Mouse (Mus musculus): ENCODE data around the gene Slc2a1. TPM values are rescaled to one million over a fixed set of nuclear protein-coding genes. Genes with fewer than 3 reads are reported as not detected.

The Slc2a1 gene
- total and polyA plus RNA-seq, 2 experiments, result 6.9 to 11.1 TPM

DNA sequence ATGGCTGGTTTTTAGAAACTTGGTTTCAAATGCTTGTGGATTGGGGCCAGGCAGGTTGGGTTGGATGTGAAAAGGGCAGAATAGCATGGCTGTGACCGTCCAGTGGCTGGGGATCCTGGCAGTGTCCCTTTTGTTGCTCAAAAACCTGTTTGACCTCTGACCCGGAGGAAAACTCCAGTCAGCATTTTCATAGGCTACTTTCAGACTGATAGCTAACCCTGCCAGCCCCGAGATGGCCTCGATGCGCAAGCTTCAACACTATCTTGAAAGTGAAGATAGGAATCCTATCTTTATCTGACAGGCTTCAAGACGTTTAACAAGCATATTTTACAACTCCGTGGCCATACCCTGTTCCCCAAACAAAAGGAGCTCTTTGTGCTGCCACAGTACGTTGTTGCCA is 28.8 kb downstream of the Slc2a1 start:
- peak; percentile 83 for DNase-seq (ENCODE audit: extremely low read depth, low read depth, low spot score)
- no peak for TF ChIP-seq POLR2A (IDR thresholded peaks at IDR 0.05; ENCODE audit: extremely low read depth, insufficient read depth, low read length)
- no peak for TF ChIP-seq CTCF (IDR thresholded peaks at IDR 0.05; ENCODE audit: low read depth, low read length)
- Histone ChIP-seq H3K79me2 (ENCODE audit: control insufficient read depth, insufficient read depth, low read length) (no peaks in the 10 kb centered on the region), H3K36me3 (ENCODE audit: control insufficient read depth, insufficient read depth, low read length) (peaks cover 7% of the 10 kb centered on the region; the same call in 1 of the 2 replicates), H3K27ac (replicated peaks; ENCODE audit: insufficient read depth, low read depth, low read length) (no peak overlapping the region), H3K4me3 (ENCODE audit: insufficient read depth, low read depth, low read length) (no peak overlapping the region), H3K27me3 (ENCODE audit: control insufficient read depth, insufficient read depth, low read length) (no peaks in the 10 kb centered on the region), H3K4me1 (ENCODE audit: control insufficient read depth, insufficient read depth, low read length) (peaks cover 3% of the 10 kb centered on the region; the same call in 1 of the 2 replicates), H3K9ac (ENCODE audit: low read depth, low read length) (no peak overlapping the region)
- WGBS, result 38% methylated on average over 8 of the region's 8 CpGs

DNA sequence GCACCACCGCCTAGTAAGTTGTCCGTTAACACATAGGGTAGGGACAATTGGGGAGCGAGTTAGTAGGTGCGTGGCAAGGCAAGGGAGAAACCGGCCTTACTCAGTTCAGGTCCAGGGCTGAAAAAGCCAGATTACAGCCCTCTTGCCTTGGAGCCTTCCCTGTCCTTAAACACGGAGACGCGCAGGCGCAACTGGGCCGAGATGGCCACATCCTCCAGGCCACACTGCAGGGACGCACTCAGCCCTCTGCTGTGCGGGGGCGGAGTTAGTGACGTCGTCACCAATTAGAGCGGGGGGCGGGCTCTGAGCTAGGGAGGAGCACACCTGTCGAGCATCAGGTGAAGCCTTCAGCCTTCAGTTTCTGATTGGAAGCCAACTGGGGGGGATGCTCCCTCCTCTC is 29.7 kb downstream of the Slc2a1 start:
- Histone ChIP-seq H3K36me3 (ENCODE audit: control insufficient read depth, insufficient read depth, low read length) (peaks cover 7% of the 10 kb centered on the region; the same call in 1 of the 2 replicates), H3K27me3 (ENCODE audit: control insufficient read depth, insufficient read depth, low read length) (no peaks in the 10 kb centered on the region), H3K4me3 (ENCODE audit: insufficient read depth, low read depth, low read length) (no peak overlapping the region), H3K79me2 (ENCODE audit: control insufficient read depth, insufficient read depth, low read length) (no peaks in the 10 kb centered on the region), H3K4me1 (ENCODE audit: control insufficient read depth, insufficient read depth, low read length) (peaks cover 3% of the 10 kb centered on the region; the same call in 1 of the 2 replicates), H3K9ac (ENCODE audit: low read depth, low read length) (peak overlapping the region; percentile 29), H3K27ac (replicated peaks; ENCODE audit: insufficient read depth, low read depth, low read length) (no peak overlapping the region)
- TF ChIP-seq POLR2A (IDR thresholded peaks at IDR 0.05; ENCODE audit: extremely low read depth, insufficient read depth, low read length), result peak; percentile 29; the same call in 1 of the 2 replicates
- no peak for TF ChIP-seq CTCF (IDR thresholded peaks at IDR 0.05; ENCODE audit: low read depth, low read length)
- peak; percentile 60 for DNase-seq (ENCODE audit: extremely low read depth, low read depth, low spot score)
- WGBS, result 33% methylated on average over 18 of the region's 18 CpGs

DNA sequence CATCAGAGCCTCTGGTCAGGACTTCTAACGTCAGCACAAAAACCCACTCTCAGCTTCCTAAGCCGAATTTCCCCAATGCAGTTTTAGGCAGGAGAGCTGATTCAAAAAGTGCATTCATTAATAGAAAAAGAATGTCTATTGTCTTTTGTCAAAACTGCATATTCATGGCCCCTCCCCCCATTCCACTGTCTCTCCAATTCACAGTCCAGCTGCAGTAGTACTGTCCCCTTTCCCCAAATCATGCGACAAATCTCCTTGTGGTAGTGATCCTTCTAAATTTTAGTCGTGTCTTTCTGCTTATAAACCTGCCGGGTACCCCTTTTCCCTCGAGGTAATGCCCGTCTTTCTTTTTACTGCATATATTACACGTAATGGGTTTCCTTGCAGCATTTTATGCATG is 30.3 kb downstream of the Slc2a1 start:
- Histone ChIP-seq H3K9ac (ENCODE audit: low read depth, low read length) (no peak overlapping the region), H3K4me1 (ENCODE audit: control insufficient read depth, insufficient read depth, low read length) (peaks cover 3% of the 10 kb centered on the region; the same call in 1 of the 2 replicates), H3K27me3 (ENCODE audit: control insufficient read depth, insufficient read depth, low read length) (no peaks in the 10 kb centered on the region), H3K4me3 (ENCODE audit: insufficient read depth, low read depth, low read length) (no peak overlapping the region), H3K79me2 (ENCODE audit: control insufficient read depth, insufficient read depth, low read length) (no peaks in the 10 kb centered on the region), H3K27ac (replicated peaks; ENCODE audit: insufficient read depth, low read depth, low read length) (no peak overlapping the region), H3K36me3 (ENCODE audit: control insufficient read depth, insufficient read depth, low read length) (peaks cover 6% of the 10 kb centered on the region; the same call in 1 of the 2 replicates)
- 72% methylated on average over 8 of the region's 8 CpGs for WGBS
- TF ChIP-seq POLR2A (IDR thresholded peaks at IDR 0.05; ENCODE audit: extremely low read depth, insufficient read depth, low read length), result no peak
- TF ChIP-seq CTCF (IDR thresholded peaks at IDR 0.05; ENCODE audit: low read depth, low read length), result no peak
- no peak for DNase-seq (ENCODE audit: extremely low read depth, low read depth, low spot score)

DNA sequence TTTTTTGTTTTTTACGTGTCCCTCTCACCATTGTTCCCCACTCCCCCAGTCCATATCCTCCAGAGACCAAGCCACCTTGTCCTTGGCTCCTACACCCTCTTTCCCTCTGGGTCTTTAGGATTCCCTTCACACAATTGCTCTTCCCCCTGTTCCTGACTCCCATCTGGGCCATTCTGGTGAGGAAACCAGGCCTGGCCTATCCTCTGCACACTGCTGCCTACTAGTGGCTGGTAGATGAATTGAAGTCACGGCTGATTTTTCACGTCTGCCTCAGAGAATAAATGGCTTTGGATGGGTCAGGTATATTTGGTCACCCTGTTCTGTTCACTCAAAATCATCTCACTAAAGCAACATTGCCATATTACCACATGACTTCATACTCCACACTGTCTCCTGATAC is 31.6 kb downstream of the Slc2a1 start:
- no peaks in the 10 kb centered on the region for H3K79me2 ChIP-seq (ENCODE audit: control insufficient read depth, insufficient read depth, low read length)
- TF ChIP-seq POLR2A (IDR thresholded peaks at IDR 0.05; ENCODE audit: extremely low read depth, insufficient read depth, low read length) (no peak), CTCF (IDR thresholded peaks at IDR 0.05; ENCODE audit: low read depth, low read length) (peak; percentile 94)
- no peak overlapping the region for H3K4me3 ChIP-seq (ENCODE audit: insufficient read depth, low read depth, low read length)
- H3K36me3 ChIP-seq (ENCODE audit: control insufficient read depth, insufficient read depth, low read length), result peaks cover 6% of the 10 kb centered on the region; the same call in 1 of the 2 replicates
- H3K27ac ChIP-seq (replicated peaks; ENCODE audit: insufficient read depth, low read depth, low read length), result no peak overlapping the region
- 51% methylated on average over 3 of the region's 3 CpGs for WGBS
- no peaks in the 10 kb centered on the region for H3K27me3 ChIP-seq (ENCODE audit: control insufficient read depth, insufficient read depth, low read length)
- H3K9ac ChIP-seq (ENCODE audit: low read depth, low read length), result no peak overlapping the region
- DNase-seq (ENCODE audit: extremely low read depth, low read depth, low spot score), result peak; percentile 42
- H3K4me1 ChIP-seq (ENCODE audit: control insufficient read depth, insufficient read depth, low read length), result peaks cover 3% of the 10 kb centered on the region; the same call in 1 of the 2 replicates

DNA sequence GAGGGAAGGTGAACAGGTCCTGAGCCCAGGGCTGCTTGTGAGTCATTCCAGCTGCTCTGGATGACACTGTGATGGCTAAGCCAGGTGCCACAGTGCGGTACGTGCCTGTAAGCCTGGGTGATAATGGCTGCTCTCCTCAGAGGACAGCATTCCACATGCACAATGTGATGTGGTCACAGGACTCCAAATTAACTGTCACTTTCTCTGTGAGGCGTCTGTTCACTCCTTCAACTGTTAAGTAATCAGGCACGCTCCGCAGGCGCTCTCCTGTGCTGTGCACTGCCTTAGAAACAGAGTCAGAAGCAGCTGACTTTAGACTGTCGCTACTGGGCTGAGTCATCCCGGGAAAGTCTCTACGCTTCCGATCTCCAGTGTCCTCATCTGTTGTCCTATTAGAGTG is 32.7 kb downstream of the Slc2a1 start:
- no peak for TF ChIP-seq CTCF (IDR thresholded peaks at IDR 0.05; ENCODE audit: low read depth, low read length)
- no peak for TF ChIP-seq POLR2A (IDR thresholded peaks at IDR 0.05; ENCODE audit: extremely low read depth, insufficient read depth, low read length)
- Histone ChIP-seq H3K36me3 (ENCODE audit: control insufficient read depth, insufficient read depth, low read length) (peaks cover 3% of the 10 kb centered on the region; the same call in 1 of the 2 replicates), H3K4me1 (ENCODE audit: control insufficient read depth, insufficient read depth, low read length) (peaks cover 3% of the 10 kb centered on the region; the same call in 1 of the 2 replicates), H3K27me3 (ENCODE audit: control insufficient read depth, insufficient read depth, low read length) (no peaks in the 10 kb centered on the region), H3K9ac (ENCODE audit: low read depth, low read length) (no peak overlapping the region), H3K79me2 (ENCODE audit: control insufficient read depth, insufficient read depth, low read length) (no peaks in the 10 kb centered on the region), H3K4me3 (ENCODE audit: insufficient read depth, low read depth, low read length) (no peak overlapping the region), H3K27ac (replicated peaks; ENCODE audit: insufficient read depth, low read depth, low read length) (no peak overlapping the region)
- no peak for DNase-seq (ENCODE audit: extremely low read depth, low read depth, low spot score)
- 82% methylated on average over 10 of the region's 10 CpGs for WGBS

DNA sequence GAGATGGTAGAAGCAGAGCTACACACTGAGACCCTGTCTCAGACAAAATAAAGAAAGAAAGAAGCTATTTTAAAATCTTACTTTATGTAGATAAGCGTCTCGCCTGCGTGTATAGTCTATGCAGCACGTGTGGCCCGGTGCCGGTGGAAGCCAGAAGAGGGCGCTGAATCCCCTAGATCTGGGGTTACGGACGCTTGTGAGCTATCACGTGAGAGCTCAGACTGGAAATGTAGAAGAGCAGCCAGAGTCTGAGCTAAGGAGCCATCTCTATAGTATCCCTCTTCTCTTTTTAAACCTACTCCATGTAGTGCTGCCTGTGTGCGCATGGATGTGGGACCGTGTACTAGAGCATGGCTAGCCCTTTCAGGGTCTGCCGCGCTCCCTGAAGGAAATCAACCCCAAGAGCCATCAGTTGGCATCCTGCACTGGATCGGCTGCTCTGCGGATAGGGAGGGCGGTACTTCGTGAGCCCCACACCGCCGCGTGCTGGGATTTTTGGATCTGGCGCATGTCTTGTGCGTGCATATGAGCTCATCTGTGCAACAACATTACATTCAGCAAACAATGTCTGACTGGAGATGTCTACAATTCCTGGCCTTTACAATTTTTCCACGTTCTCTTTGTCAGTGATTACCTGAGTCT is 33.8 kb downstream of the Slc2a1 start:
- peak; percentile 40 for DNase-seq (ENCODE audit: extremely low read depth, low read depth, low spot score)
- Histone ChIP-seq H3K36me3 (ENCODE audit: control insufficient read depth, insufficient read depth, low read length) (no peaks in the 10 kb centered on the region), H3K4me1 (ENCODE audit: control insufficient read depth, insufficient read depth, low read length) (peaks cover 3% of the 10 kb centered on the region; the same call in 1 of the 2 replicates), H3K4me3 (ENCODE audit: insufficient read depth, low read depth, low read length) (no peak overlapping the region), H3K79me2 (ENCODE audit: control insufficient read depth, insufficient read depth, low read length) (no peaks in the 10 kb centered on the region), H3K9ac (ENCODE audit: low read depth, low read length) (no peak overlapping the region), H3K27me3 (ENCODE audit: control insufficient read depth, insufficient read depth, low read length) (no peaks in the 10 kb centered on the region), H3K27ac (replicated peaks; ENCODE audit: insufficient read depth, low read depth, low read length) (no peak overlapping the region)
- TF ChIP-seq CTCF (IDR thresholded peaks at IDR 0.05; ENCODE audit: low read depth, low read length) (peak; percentile 68), POLR2A (IDR thresholded peaks at IDR 0.05; ENCODE audit: extremely low read depth, insufficient read depth, low read length) (no peak)
- 34% methylated on average over 24 of the region's 24 CpGs for WGBS

All from liver, adult 2 months (tissue).